Mouse (Mus musculus): ENCODE data around the gene Gpr107. TPM values are rescaled to one million over a fixed set of nuclear protein-coding genes. Genes with fewer than 3 reads are reported as not detected.

Gene Gpr107
- total and polyA plus RNA-seq, 3 experiments, result 16.4 to 18.3 TPM; not detected in 1

GRCm38 (mm10) chr2:31198621-31199020, 46.5 kb downstream of the Gpr107 start:
- TF ChIP-seq ZKSCAN1 (IDR thresholded peaks at IDR 0.05; ENCODE audit: low read depth, low read length) (no peak), TAL1 (IDR thresholded peaks at IDR 0.05; ENCODE audit: low read length) (no peak), POLR2A (IDR thresholded peaks at IDR 0.05; ENCODE audit: control insufficient read depth in 1 of 2, insufficient read depth in 1 of 2, low read depth in 1 of 2, low read length in 2 of 2, poor library complexity in 1 of 2) (no peak), BHLHE40 (IDR thresholded peaks at IDR 0.05; ENCODE audit: borderline replicate concordance, low read depth, low read length) (no peak), JUND (IDR thresholded peaks at IDR 0.05; ENCODE audit: low read depth, low read length) (no peak), MAFK (IDR thresholded peaks at IDR 0.05; ENCODE audit: borderline replicate concordance, low read depth, low read length) (no peak), MEF2A (IDR thresholded peaks at IDR 0.05; ENCODE audit: extremely low read depth, insufficient replicate concordance, low read depth, low read length, poor library complexity, severe bottlenecking) (no peak), TCF12 (IDR thresholded peaks at IDR 0.05; ENCODE audit: low read depth, low read length) (no peak), CTCF (IDR thresholded peaks at IDR 0.05 in 2 of 3, conservative IDR thresholded peaks at IDR 0.05 in 1 of 3; ENCODE audit: control insufficient read depth in 1 of 3, insufficient read depth in 1 of 3, low read depth in 2 of 3, low read length in 3 of 3, poor library complexity in 1 of 3, severe bottlenecking in 1 of 3) (no peak), USF1 (IDR thresholded peaks at IDR 0.05; ENCODE audit: low read depth, low read length) (no peak), RAD21 (IDR thresholded peaks at IDR 0.05; ENCODE audit: low read depth, low read length) (no peak)
- H3K27ac ChIP-seq (ENCODE audit: control insufficient read depth, low read depth, low read length), result no peak overlapping the region
- H3K4me1 ChIP-seq (ENCODE audit: control insufficient read depth in 1 of 2, insufficient read depth in 2 of 2, low read length in 2 of 2), result no peaks in the 10 kb centered on the region
- H3K79me2 ChIP-seq (ENCODE audit: control insufficient read depth, insufficient read depth, low read length, poor library complexity), result no peaks in the 10 kb centered on the region
- no peak overlapping the region for H3K4me3 ChIP-seq (ENCODE audit: control insufficient read depth in 1 of 2, insufficient read depth in 1 of 2, low read depth in 2 of 2, low read length in 2 of 2)
- H3K27me3 ChIP-seq (ENCODE audit: control insufficient read depth in 1 of 2, insufficient read depth in 2 of 2, low read length in 2 of 2), result no peaks in the 10 kb centered on the region
- DNase-seq (ENCODE audit: low read depth, low spot score), result no peak
- H3K9ac ChIP-seq (ENCODE audit: control insufficient read depth, low read depth, low read length, poor library complexity, severe bottlenecking), result no peak overlapping the region
- no peaks in the 10 kb centered on the region for H3K9me3 ChIP-seq (replicated peaks; ENCODE audit: insufficient read depth, low read length)
- no peaks in the 10 kb centered on the region; a peak in 1 of 4 replicates for H3K36me3 ChIP-seq (ENCODE audit: control insufficient read depth in 1 of 2, insufficient read depth in 2 of 2, low read length in 2 of 2)

GRCm38 (mm10) chr2:31200051-31200450, 47.9 kb downstream of the Gpr107 start:
- no peaks in the 10 kb centered on the region for H3K79me2 ChIP-seq (ENCODE audit: control insufficient read depth, insufficient read depth, low read length, poor library complexity)
- no peaks in the 10 kb centered on the region for H3K9me3 ChIP-seq (replicated peaks; ENCODE audit: insufficient read depth, low read length)
- DNase-seq (ENCODE audit: low read depth, low spot score), result no peak
- no peak overlapping the region for H3K9ac ChIP-seq (ENCODE audit: control insufficient read depth, low read depth, low read length, poor library complexity, severe bottlenecking)
- no peaks in the 10 kb centered on the region for H3K27me3 ChIP-seq (ENCODE audit: control insufficient read depth in 1 of 2, insufficient read depth in 2 of 2, low read length in 2 of 2)
- no peaks in the 10 kb centered on the region for H3K4me1 ChIP-seq (ENCODE audit: control insufficient read depth in 1 of 2, insufficient read depth in 2 of 2, low read length in 2 of 2)
- H3K4me3 ChIP-seq (ENCODE audit: control insufficient read depth in 1 of 2, insufficient read depth in 1 of 2, low read depth in 2 of 2, low read length in 2 of 2), result no peak overlapping the region
- no peak overlapping the region for H3K27ac ChIP-seq (ENCODE audit: control insufficient read depth, low read depth, low read length)
- H3K36me3 ChIP-seq (ENCODE audit: control insufficient read depth in 1 of 2, insufficient read depth in 2 of 2, low read length in 2 of 2), result no peaks in the 10 kb centered on the region; a peak in 1 of 4 replicates
- no peak for TF ChIP-seq HCFC1 (IDR thresholded peaks at IDR 0.05; ENCODE audit: low read depth, low read length)
- TF ChIP-seq MAZ (IDR thresholded peaks at IDR 0.05; ENCODE audit: low read depth, low read length), result no peak

- no peaks in the 10 kb centered on the region; a peak in 1 of 4 replicates for H3K36me3 ChIP-seq (ENCODE audit: control insufficient read depth in 1 of 2, insufficient read depth in 2 of 2, low read length in 2 of 2)
- H3K9me3 ChIP-seq (replicated peaks; ENCODE audit: insufficient read depth, low read length), result no peaks in the 10 kb centered on the region
- H3K79me2 ChIP-seq (ENCODE audit: control insufficient read depth, insufficient read depth, low read length, poor library complexity), result no peaks in the 10 kb centered on the region
- H3K27ac ChIP-seq (ENCODE audit: control insufficient read depth, low read depth, low read length), result no peak overlapping the region
- H3K9ac ChIP-seq (ENCODE audit: control insufficient read depth, low read depth, low read length, poor library complexity, severe bottlenecking), result no peak overlapping the region
- H3K4me3 ChIP-seq (ENCODE audit: control insufficient read depth in 1 of 2, insufficient read depth in 1 of 2, low read depth in 2 of 2, low read length in 2 of 2), result no peak overlapping the region
- DNase-seq (ENCODE audit: low read depth, low spot score), result no peak
- no peaks in the 10 kb centered on the region for H3K4me1 ChIP-seq (ENCODE audit: control insufficient read depth in 1 of 2, insufficient read depth in 2 of 2, low read length in 2 of 2)
- no peaks in the 10 kb centered on the region for H3K27me3 ChIP-seq (ENCODE audit: control insufficient read depth in 1 of 2, insufficient read depth in 2 of 2, low read length in 2 of 2)
- TF ChIP-seq MAFK (IDR thresholded peaks at IDR 0.05; ENCODE audit: borderline replicate concordance, low read depth, low read length) (no peak), USF2 (IDR thresholded peaks at IDR 0.05; ENCODE audit: borderline replicate concordance in 1 of 2, insufficient read depth in 1 of 2, low read depth in 1 of 2, low read length in 2 of 2) (no peak), CHD2 (IDR thresholded peaks at IDR 0.05; ENCODE audit: low read length) (no peak), SMC3 (IDR thresholded peaks at IDR 0.05; ENCODE audit: low read depth, low read length) (no peak), USF1 (IDR thresholded peaks at IDR 0.05; ENCODE audit: low read depth, low read length) (no peak)
These were observed 49.7 kb downstream of the Gpr107 start for GRCm38 (mm10) chr2:31201851-31202250.
